Mouse (Mus musculus) bone marrow macrophage, adult 2 months (primary cell): ENCODE measurements around the gene Mindy3. TPM values are rescaled to one million over a fixed set of nuclear protein-coding genes. Genes with fewer than 3 reads are reported as not detected.

Source experiments
- H3K27ac ChIP-seq: 2 replicates; pipeline ENCODE4 v1.5.1; 2012; ENCODE audit warnings: low read depth, low read length; ENCODE audit not compliant: insufficient read depth
- H3K4me1 ChIP-seq: 2 replicates; pipeline ENCODE4 v1.6.1; 2012; ENCODE audit warnings: low read length; ENCODE audit not compliant: control insufficient read depth, insufficient read depth
- H3K4me3 ChIP-seq: 2 replicates; pipeline ENCODE4 v1.5.1; 2012; ENCODE audit warnings: mild to moderate bottlenecking, low read length, moderate library complexity; ENCODE audit not compliant: insufficient read depth
- CTCF ChIP-seq: IDR thresholded peaks from 2 replicates; pipeline ENCODE4 v1.5.1; 2012; ENCODE audit warnings: low read depth, mild to moderate bottlenecking, low read length, moderate library complexity
- POLR2A ChIP-seq: IDR thresholded peaks from 2 replicates; pipeline ENCODE4 v1.6.1; 2012; ENCODE audit warnings: mild to moderate bottlenecking, low read depth, low read length, borderline replicate concordance
- polyA plus RNA-seq: library from polyadenylated mRNA; stranded (reverse); fragments of >200 nt; gene quantifications from 2 replicates; pipeline ENCODE4 v1.2.4, GENCODE M21; 2012; ENCODE audit not compliant: missing spikeins, insufficient read depth, insufficient read length

The Mindy3 gene
- polyA plus RNA-seq, 1 experiment: 29.9 TPM

DNA sequence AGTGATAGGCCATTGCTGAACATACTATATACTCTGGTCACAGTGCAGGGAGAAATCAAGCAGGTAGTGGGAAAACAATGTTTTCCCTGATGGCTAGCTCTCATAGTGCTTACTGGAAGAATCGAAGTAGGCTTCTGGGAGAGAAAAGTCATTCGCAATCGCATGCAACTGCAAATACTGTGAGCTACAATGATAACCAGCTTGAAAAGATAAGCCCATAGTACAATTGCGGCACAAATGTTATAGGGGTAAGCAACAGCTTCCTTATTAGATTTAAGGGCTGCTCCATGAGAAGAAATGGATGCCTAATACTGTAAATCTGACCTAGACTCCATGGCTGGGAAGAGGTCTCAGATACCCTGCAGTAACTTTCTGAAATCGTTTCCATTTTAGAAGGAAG lies 40.7 kb downstream of the Mindy3 start:
- Histone ChIP-seq H3K4me1 (peaks cover 6% of the 10 kb centered on the region), H3K4me3 (no peak overlapping the region), H3K27ac (no peak overlapping the region)
- TF ChIP-seq POLR2A (no peak), CTCF (no peak)

DNA sequence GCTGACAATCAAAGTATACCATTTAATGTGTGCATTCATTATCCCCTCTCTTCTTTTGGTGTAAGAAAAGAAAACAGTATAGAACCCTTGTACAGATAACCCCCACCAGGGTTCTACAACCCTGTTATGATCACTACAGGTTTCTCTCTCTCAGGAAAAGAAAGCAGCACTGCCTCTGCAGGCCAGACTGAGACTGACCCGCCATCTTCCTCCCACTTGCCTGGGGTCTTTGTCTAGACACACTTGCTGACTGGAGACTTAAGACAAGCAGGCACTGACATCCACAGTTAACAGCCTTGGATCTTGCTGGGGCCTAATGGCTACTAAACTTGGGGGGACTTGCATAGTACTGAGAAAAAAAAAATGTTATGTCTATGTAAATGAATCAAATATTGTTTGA lies 42.2 kb downstream of the Mindy3 start:
- H3K27ac ChIP-seq: no peak overlapping the region
- no peak overlapping the region for H3K4me3 ChIP-seq
- no peaks in the 10 kb centered on the region; the same call in 1 of the 2 replicates for H3K4me1 ChIP-seq
- TF ChIP-seq POLR2A (no peak), CTCF (no peak)

DNA sequence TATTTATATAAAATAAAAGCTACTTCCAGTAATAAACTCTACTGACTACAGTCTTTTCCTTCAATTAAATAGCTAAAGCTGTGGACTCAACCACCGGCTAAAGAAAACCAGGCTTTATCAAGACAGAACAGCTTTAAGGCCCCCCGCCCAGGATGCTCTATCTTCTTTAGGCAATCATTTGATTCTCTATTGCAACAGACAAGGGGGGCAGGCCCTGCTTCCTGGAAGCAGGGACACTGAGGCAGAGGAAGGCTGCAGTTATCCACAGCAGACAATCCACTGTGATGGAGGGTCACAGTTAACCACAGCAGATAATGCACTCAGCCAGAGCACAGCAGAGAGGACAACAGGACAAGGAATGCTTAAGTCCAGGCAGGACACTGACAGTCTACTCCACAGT lies 46.4 kb downstream of the Mindy3 start:
- TF ChIP-seq CTCF (no peak), POLR2A (no peak)
- H3K4me3 ChIP-seq: no peak overlapping the region
- no peak overlapping the region for H3K27ac ChIP-seq
- peaks cover 10% of the 10 kb centered on the region for H3K4me1 ChIP-seq

DNA sequence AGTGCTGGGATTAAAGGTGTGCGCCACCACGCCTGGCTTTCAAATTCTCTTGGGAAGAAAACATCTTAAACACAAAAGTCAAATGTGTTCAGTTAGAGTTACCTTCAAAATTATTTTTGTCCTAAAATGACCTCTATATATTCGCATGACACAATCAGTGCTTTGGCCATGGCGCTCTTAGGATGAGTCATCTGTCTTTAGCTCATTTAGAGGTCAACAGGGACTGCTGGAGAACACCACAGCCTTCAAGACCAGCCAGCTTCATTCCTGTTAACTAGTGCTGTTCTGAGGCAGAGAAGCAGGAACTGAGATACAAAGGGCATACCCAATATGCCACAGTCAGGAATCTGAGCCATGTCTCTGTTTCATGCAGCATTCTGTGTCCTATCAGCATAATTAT lies 47.9 kb downstream of the Mindy3 start:
- Histone ChIP-seq H3K27ac (no peak overlapping the region), H3K4me1 (peaks cover 13% of the 10 kb centered on the region), H3K4me3 (no peak overlapping the region)
- TF ChIP-seq POLR2A (no peak), CTCF (no peak)

DNA sequence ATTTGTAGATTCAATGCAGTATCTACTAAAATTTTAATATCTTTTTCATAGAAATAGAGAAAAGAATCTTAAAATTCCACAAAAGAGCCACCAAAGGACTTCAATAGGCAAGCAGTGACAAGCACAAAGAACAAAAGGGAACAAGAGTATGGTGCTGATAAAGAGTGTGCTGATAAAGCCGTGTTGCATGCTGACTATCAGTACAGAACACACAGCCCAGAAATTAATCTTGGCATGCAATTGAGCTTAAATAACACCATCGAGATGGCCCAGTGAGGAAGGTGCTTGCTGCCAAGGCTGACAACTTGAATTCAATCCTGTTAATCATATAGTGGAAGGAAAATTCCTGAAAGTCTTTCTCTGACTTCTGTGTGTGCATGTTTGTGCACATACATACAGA lies 50.8 kb downstream of the Mindy3 start:
- Histone ChIP-seq H3K4me3 (no peak overlapping the region), H3K4me1 (peaks cover 13% of the 10 kb centered on the region), H3K27ac (no peak overlapping the region)
- TF ChIP-seq CTCF (no peak), POLR2A (no peak)

DNA sequence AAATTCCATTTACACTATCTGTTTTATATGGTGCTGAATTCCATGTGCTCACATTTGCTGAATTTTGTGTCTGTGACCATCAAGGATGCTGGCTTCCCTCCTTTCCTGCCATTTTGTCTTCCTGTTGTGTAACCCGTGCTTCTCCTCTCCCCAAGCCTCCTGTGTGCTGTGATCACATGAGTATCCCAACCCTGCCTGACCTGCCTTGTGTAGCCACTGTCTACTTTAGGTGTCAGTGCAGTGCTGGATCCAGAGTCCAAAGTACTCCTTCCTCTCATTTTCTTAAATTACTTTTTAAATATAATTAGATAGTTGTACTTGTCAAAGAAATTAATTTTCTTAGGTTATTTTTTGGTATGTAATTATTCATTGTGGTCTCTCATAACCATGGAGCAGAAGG lies 51.3 kb downstream of the Mindy3 start:
- no peak overlapping the region for H3K4me3 ChIP-seq
- peaks cover 13% of the 10 kb centered on the region for H3K4me1 ChIP-seq
- H3K27ac ChIP-seq: no peak overlapping the region
- TF ChIP-seq POLR2A (no peak), CTCF (no peak)

DNA sequence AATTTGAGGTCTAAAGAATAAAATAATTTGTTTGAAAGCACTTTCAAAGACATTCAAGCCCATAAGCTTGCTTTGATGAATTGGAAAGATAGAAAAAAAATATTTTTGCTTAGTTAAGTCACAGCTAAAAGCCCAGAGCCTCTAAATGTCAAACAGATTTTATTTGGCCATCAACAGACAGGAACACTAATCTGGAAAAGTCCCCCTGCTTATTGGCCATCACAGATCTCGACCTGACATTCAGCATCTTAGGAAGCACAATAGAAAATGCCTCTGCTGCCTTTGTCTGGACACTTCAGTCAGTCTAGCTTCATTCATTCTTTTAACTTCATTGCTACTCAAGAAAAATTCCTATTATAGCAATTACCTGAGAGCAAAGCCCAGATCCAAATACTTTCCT lies 58.0 kb downstream of the Mindy3 start:
- no peak overlapping the region for H3K4me3 ChIP-seq
- no peaks in the 10 kb centered on the region for H3K4me1 ChIP-seq
- no peak for TF ChIP-seq CTCF
- no peak for TF ChIP-seq POLR2A
- no peak overlapping the region for H3K27ac ChIP-seq

DNA sequence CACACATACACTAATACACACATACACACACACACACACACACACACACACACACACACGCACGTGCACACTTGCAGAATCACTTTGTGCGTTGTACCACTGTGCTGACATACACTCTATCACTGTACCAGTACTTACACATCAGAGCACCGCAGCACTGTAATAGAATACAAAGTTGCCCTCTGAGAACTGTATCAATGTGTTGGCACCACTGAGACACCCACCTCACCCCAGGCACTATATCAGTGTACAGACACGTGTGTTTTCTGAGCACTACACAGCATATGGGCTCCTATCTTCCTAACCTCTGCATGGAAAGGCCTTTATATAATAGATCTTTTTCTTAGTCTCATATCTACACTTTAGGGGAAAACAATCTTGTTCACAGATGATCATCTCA lies 64.4 kb downstream of the Mindy3 start:
- no peaks in the 10 kb centered on the region for H3K4me1 ChIP-seq
- no peak overlapping the region for H3K4me3 ChIP-seq
- TF ChIP-seq CTCF: no peak
- TF ChIP-seq POLR2A: no peak
- no peak overlapping the region for H3K27ac ChIP-seq

DNA sequence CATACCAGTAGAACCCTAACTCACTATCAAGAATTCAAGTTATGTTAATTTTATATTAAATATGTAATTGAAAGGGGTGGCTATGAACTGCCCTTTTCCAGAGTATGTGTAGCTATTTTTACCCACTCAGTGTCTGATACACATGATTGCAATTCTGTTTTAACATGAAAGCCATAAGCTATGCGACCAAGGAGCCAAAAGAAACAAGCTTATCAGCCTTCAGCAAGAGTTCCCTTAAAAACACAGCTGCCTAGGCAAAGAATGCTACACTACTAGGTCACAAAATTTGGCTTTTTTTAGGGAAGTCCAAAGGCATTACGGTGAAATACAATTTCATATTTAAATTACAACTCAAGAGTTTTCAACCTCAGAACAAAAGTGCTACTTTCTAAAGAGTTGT lies 70.4 kb downstream of the Mindy3 start:
- no peak overlapping the region for H3K4me3 ChIP-seq
- no peak overlapping the region for H3K27ac ChIP-seq
- no peak for TF ChIP-seq POLR2A
- no peak for TF ChIP-seq CTCF
- H3K4me1 ChIP-seq: no peaks in the 10 kb centered on the region

DNA sequence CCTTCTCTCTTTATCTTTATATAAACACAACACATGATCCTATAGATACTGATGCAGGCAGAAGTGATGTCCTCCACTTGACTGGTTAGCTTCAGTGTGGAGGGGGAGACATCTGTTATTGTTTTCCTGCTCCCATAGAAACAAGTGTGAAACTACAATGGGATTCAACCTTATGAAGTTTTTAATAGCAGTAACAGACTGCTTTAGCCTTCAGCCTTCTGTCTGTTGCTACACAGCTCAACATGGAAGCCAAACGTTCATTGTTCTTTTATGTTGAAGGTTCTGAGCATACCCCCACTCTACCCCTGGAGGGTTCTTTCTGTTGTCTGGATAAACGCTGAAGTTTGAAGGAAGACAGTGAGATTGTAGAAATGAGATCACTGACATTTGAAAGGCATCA lies 87.3 kb downstream of the Mindy3 start:
- TF ChIP-seq CTCF (no peak), POLR2A (no peak)
- no peak overlapping the region for H3K4me3 ChIP-seq
- 0 out of 2 replicates have a peak, but pooled peaks cover 3% of the 10 kb centered on the region for H3K4me1 ChIP-seq
- no peak overlapping the region for H3K27ac ChIP-seq

DNA sequence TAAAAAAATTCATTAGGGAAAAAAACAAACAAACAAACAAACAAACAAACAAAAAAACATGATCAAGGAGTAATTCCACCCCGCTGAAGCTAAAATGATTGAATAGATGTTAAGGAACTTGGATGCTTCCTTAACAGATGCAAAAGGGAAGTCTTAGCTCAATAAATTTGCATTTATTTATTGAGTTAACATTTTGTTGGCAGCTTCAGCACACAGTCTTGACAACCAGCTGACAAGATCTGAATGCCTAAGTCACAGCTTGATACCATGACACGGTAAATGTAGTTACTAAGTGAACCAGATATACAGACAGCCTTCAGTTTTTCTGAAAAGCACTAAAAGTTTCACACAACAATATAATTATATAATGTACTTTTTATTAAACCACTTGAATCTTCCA lies 89.7 kb downstream of the Mindy3 start:
- H3K4me1 ChIP-seq: 0 out of 2 replicates have a peak, but pooled peaks cover 4% of the 10 kb centered on the region
- H3K27ac ChIP-seq: no peak overlapping the region
- TF ChIP-seq CTCF (no peak), POLR2A (no peak)
- H3K4me3 ChIP-seq: no peak overlapping the region
